Mouse (Mus musculus) hindbrain, embryonic 11.5 days (tissue): Measurements from ENCODE around the gene Nucb1. TPM values are rescaled to one million over a fixed set of nuclear protein-coding genes. Genes with fewer than 3 reads are reported as not detected.
A peak's percentile ranks its signal among the peaks of the same experiment; 100 is the strongest.

Source experiments
- ATAC-seq: fragments of 200-750 bp; cut with Nextera tagmentation; 2 replicates; pipeline ENCODE4 v1.8.0; 2017; ENCODE audit warnings: mild to moderate bottlenecking, moderate TSS enrichment, moderate library complexity; ENCODE audit not compliant: low FRiP score
- DNase-seq: peaks from one replicate; pipeline ENCODE4 v3.0.0-alpha.2; 2015; ENCODE audit warnings: low spot score
- H3K27ac ChIP-seq: fragments of 300-500 bp; sonication (generic); 2 replicates; pipeline ENCODE4 v1.5.1; 2014; ENCODE audit warnings: mild to moderate bottlenecking, low read depth, low read length
- H3K27me3 ChIP-seq: fragments of 300-500 bp; sonication (generic); 2 replicates; pipeline ENCODE4 v1.6.1; 2014; ENCODE audit warnings: mild to moderate bottlenecking, low read length, moderate library complexity, mixed read lengths; ENCODE audit not compliant: control insufficient read depth, insufficient read depth
- H3K36me3 ChIP-seq: fragments of 300-500 bp; sonication (generic); 2 replicates; pipeline ENCODE4 v1.6.1; 2014; ENCODE audit warnings: mild to moderate bottlenecking, low read length, moderate library complexity, mixed read lengths; ENCODE audit not compliant: control insufficient read depth, insufficient read depth
- H3K4me1 ChIP-seq: fragments of 300-500 bp; sonication (generic); replicated peaks from 2 replicates; pipeline ENCODE4 v1.6.1; 2014; ENCODE audit warnings: low read length, mixed read lengths; ENCODE audit not compliant: control insufficient read depth, insufficient read depth
- H3K4me2 ChIP-seq: fragments of 300-500 bp; sonication (generic); replicated peaks from 2 replicates; pipeline ENCODE4 v1.6.1; 2014; ENCODE audit warnings: mild to moderate bottlenecking, low read depth, low read length
- H3K4me3 ChIP-seq: fragments of 300-500 bp; sonication (generic); 2 replicates; pipeline ENCODE4 v1.5.1; 2014; ENCODE audit warnings: low read depth, low read length
- H3K9ac ChIP-seq: fragments of 300-500 bp; sonication (generic); 2 replicates; pipeline ENCODE4 v1.6.1; 2014; ENCODE audit warnings: low read depth, low read length
- H3K9me3 ChIP-seq: fragments of 300-500 bp; sonication (generic); 2 replicates; pipeline ENCODE4 v1.6.1; 2016; ENCODE audit warnings: low read length; ENCODE audit not compliant: control insufficient read depth
- WGBS: fragments of 180-500 bp; shearing (Covaris S2); extraction: QIAGEN DNeasy Blood & Tissue Kit; methylation state at CpG from one replicate; pipeline ENCODE4 v1.1.7; 2014; 5-methylcytosine and 5-hydroxymethylcytosine counted together
- polyA plus RNA-seq: library from polyadenylated mRNA; unstranded; fragments of >200 nt; fragmentation: Nextera tagmentation; extraction: Ambion mirVana; gene quantifications from 2 replicates; pipeline ENCODE4 v1.2.1, GENCODE M21; 2014

The Nucb1 gene
- polyA plus RNA-seq, result 88.6 and 92.7 TPM in 2 replicates

- Histone ChIP-seq H3K27ac (peak within 1 kb of the TSS; percentile 43), H3K4me1 (peaks cover 4% of the 10 kb centered on the region), H3K27me3 (no peaks in the 10 kb centered on the region), H3K4me3 (peak within 1 kb of the TSS; percentile 67), H3K36me3 (no peaks in the 10 kb centered on the region), H3K9ac (peak within 1 kb of the TSS; percentile 83), H3K4me2 (peak within 1 kb of the TSS; percentile 78), H3K9me3 (no peaks in the 10 kb centered on the region)
- under 1% methylated on average over 44 of the region's 44 CpGs for WGBS
- DNase-seq (peak; percentile 94), ATAC-seq (peak; percentile 92)
Observed at GRCm38 (mm10) chr7:45509912-45510787, at the start of gene Nucb1. Gene Nucb1, minus strand, starts transcription at chr7:45510406.

- H3K9ac ChIP-seq, result no peak overlapping the region
- no peak for ATAC-seq
- no peak overlapping the region for H3K4me3 ChIP-seq
- 65% methylated on average over 6 of the region's 6 CpGs for WGBS
- H3K27me3 ChIP-seq, result 0 out of 2 replicates have a peak, but pooled peaks cover 2% of the 10 kb centered on the region
- H3K9me3 ChIP-seq, result no peaks in the 10 kb centered on the region
- H3K27ac ChIP-seq, result no peak overlapping the region
- H3K36me3 ChIP-seq, result no peaks in the 10 kb centered on the region
- no peaks in the 10 kb centered on the region for H3K4me1 ChIP-seq
- DNase-seq, result no peak
- H3K4me2 ChIP-seq, result no peak overlapping the region
Observed at GRCm38 (mm10) chr7:45558907-45559306, 48.7 kb upstream of the Nucb1 start.

DNA sequence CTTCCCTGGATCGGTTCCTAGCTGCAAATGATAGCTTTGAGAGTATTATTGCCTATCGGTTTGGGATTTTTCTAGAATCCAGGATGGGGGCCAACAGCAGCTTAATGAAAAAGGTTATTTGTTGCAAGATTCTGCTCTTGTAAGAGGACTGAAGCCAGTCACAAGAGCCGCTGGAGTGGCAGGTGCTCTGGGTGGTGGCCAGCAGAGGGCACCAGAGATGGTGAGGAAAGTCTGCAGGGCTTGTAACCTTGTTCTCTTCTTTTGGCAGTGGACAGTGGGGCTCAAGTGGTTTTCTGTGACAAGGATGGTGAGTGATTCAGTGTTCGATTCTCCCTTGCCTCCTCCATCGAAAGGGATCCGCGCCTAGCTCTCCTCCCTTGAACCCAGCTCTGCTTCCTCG lies 45.6 kb upstream of the Nucb1 start:
- ATAC-seq, result no peak
- Histone ChIP-seq H3K4me3 (no peak overlapping the region), H3K27me3 (no peaks in the 10 kb centered on the region), H3K4me1 (no peaks in the 10 kb centered on the region), H3K27ac (no peak overlapping the region), H3K36me3 (no peaks in the 10 kb centered on the region), H3K9me3 (no peaks in the 10 kb centered on the region), H3K9ac (no peak overlapping the region), H3K4me2 (no peak overlapping the region)
- WGBS, result 27% methylated on average over 8 of the region's 8 CpGs
- peak; percentile 87 for DNase-seq

DNA sequence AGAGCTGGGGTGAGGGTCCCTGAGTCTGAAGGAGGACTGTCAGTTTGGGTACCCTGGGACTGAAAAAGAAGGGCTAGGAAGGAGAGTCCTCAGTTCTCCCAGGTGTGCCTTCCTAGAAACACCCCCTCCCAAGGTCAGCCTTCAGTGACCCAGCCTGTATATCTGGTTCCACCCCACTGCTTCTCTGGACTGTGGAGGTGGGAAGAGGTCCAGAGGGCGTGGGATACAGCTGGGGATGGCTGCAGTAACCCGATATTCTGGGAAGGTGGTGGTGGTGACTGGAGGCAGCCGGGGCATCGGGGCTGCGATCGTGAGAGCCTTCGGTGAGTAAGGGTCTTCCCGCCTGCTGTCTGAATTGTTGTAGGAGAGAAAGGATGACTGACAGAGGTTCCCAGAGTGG lies 44.5 kb upstream of the Nucb1 start, which contains the start of gene Hsd17b14:
TSS of gene Hsd17b14 (plus strand) at position 150 of the 400 bp plus-strand sequence.
- no peaks in the 10 kb centered on the region for H3K27me3 ChIP-seq
- WGBS, result 33% methylated on average over 8 of the region's 8 CpGs
- ATAC-seq, result no peak

GRCm38 (mm10) chr7:45553990-45554389 lies 43.8 kb upstream of the Nucb1 start:
- no peak for DNase-seq
- Histone ChIP-seq H3K4me2 (no peak overlapping the region), H3K4me1 (no peaks in the 10 kb centered on the region), H3K4me3 (no peak overlapping the region), H3K27me3 (no peaks in the 10 kb centered on the region), H3K9ac (no peak overlapping the region), H3K9me3 (no peaks in the 10 kb centered on the region), H3K27ac (no peak overlapping the region), H3K36me3 (no peaks in the 10 kb centered on the region)
- 87% methylated on average over 2 of the region's 2 CpGs for WGBS
- no peak for ATAC-seq

More for the DNA sequence above, 44.5 kb upstream of the Nucb1 start, which contains the start of gene Hsd17b14:
- no peak within 1 kb of the TSS for H3K4me3 ChIP-seq
- H3K4me1 ChIP-seq, result no peaks in the 10 kb centered on the region
- no peak for DNase-seq
- no peaks in the 10 kb centered on the region for H3K36me3 ChIP-seq
- no peak within 1 kb of the TSS for H3K9ac ChIP-seq
- H3K27ac ChIP-seq, result no peak within 1 kb of the TSS
- no peak within 1 kb of the TSS for H3K4me2 ChIP-seq
- no peaks in the 10 kb centered on the region for H3K9me3 ChIP-seq

- H3K9me3 ChIP-seq, result no peaks in the 10 kb centered on the region
- ATAC-seq, result no peak
- H3K4me1 ChIP-seq, result no peaks in the 10 kb centered on the region
- H3K36me3 ChIP-seq, result no peaks in the 10 kb centered on the region
- H3K4me2 ChIP-seq, result no peak overlapping the region
- no peak overlapping the region for H3K9ac ChIP-seq
- H3K4me3 ChIP-seq, result no peak overlapping the region
- no peak for DNase-seq
- H3K27ac ChIP-seq, result no peak overlapping the region
- H3K27me3 ChIP-seq, result no peaks in the 10 kb centered on the region
- 66% methylated on average over 8 of the region's 8 CpGs for WGBS
Observed at GRCm38 (mm10) chr7:45553519-45553918, 43.3 kb upstream of the Nucb1 start.

GRCm38 (mm10) chr7:45551512-45551883 lies 41.3 kb upstream of the Nucb1 start:
- H3K9ac ChIP-seq, result no peak overlapping the region
- no peak overlapping the region for H3K27ac ChIP-seq
- 90% methylated on average over 8 of the region's 8 CpGs for WGBS
- H3K4me3 ChIP-seq, result no peak overlapping the region
- H3K36me3 ChIP-seq, result no peaks in the 10 kb centered on the region
- DNase-seq (no peak), ATAC-seq (no peak)
- H3K4me2 ChIP-seq, result no peak overlapping the region
- no peaks in the 10 kb centered on the region for H3K4me1 ChIP-seq
- no peaks in the 10 kb centered on the region for H3K27me3 ChIP-seq
- no peaks in the 10 kb centered on the region for H3K9me3 ChIP-seq

DNA sequence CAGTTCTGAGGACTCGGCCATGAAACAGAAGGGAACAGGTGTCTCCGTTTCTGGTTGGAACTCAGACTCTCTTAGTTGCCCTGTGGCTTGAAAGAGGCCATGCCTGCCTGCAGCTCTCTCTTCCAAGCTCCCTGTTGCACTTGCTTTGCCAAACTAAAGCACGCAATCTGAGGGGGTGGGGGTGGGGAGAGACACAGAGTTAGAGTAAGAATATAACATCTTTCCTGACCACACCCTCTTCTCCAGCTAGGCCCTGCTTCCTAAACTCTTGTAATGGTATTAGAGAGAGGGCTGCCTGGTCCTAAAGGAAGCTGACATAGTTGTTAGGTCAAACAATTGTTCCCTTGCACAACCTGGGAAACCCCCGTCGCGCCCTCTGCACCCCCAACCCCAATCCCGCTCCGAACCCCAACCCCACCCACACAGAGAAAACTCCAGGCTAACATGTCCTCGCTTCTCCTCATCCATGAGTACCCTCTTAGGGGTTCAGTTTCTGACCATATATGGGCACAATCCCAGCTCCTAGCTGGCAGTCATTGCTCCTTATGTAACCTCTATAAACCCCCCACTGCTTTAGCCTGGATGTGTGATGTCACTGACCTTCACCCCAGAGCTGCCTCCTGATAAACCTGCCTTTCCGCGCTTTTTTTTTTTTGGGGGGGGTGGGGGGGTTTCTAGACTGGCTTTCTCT lies 40.8 kb upstream of the Nucb1 start:
- no peaks in the 10 kb centered on the region for H3K27me3 ChIP-seq
- no peaks in the 10 kb centered on the region for H3K36me3 ChIP-seq
- 79% methylated on average over 11 of the region's 11 CpGs for WGBS
- ATAC-seq (no peak), DNase-seq (no peak)
- H3K9me3 ChIP-seq, result no peaks in the 10 kb centered on the region
- H3K9ac ChIP-seq, result no peak overlapping the region
- H3K4me2 ChIP-seq, result no peak overlapping the region
- no peak overlapping the region for H3K27ac ChIP-seq
- no peak overlapping the region for H3K4me3 ChIP-seq
- no peaks in the 10 kb centered on the region for H3K4me1 ChIP-seq
